Mouse (Mus musculus): Measurements from ENCODE around the gene Sema4d. TPM values are rescaled to one million over a fixed set of nuclear protein-coding genes. Genes with fewer than 3 reads are reported as not detected.

Gene Sema4d
- polyA plus RNA-seq, 1 experiment from 2014 or later = 90.3 TPM

- Histone ChIP-seq H3K4me3 (ENCODE audit: inconsistent target) (no peak overlapping the region), H3K27ac (no peak overlapping the region), H3K36me3 (ENCODE audit: inconsistent target) (no peaks in the 10 kb centered on the region), H3K79me2 (ENCODE audit: inconsistent target) (peaks cover 19% of the 10 kb centered on the region; the same call in 1 of the 2 replicates)
- 98% methylated on average over 6 of the region's 6 CpGs for WGBS (ENCODE audit: missing documents)
These were observed 34.1 kb downstream of the Sema4d start for GRCm38 (mm10) chr13:51759256-51759987.

GRCm38 (mm10) chr13:51758428-51758827 lies 35.1 kb downstream of the Sema4d start:
- H3K36me3 ChIP-seq (ENCODE audit: inconsistent target) = no peaks in the 10 kb centered on the region
- H3K79me2 ChIP-seq (ENCODE audit: inconsistent target) = peaks cover 29% of the 10 kb centered on the region; the same call in 1 of the 2 replicates
- 93% methylated on average over 9 of the region's 9 CpGs for WGBS (ENCODE audit: missing documents)
- H3K4me3 ChIP-seq (ENCODE audit: inconsistent target) = no peak overlapping the region
- H3K27ac ChIP-seq = no peak overlapping the region

- Histone ChIP-seq H3K36me3 (ENCODE audit: inconsistent target) (no peaks in the 10 kb centered on the region), H3K4me3 (ENCODE audit: inconsistent target) (no peak overlapping the region), H3K79me2 (ENCODE audit: inconsistent target) (peaks cover 42% of the 10 kb centered on the region; the same call in 1 of the 2 replicates), H3K27ac (peak overlapping the region; percentile 71)
- WGBS (ENCODE audit: missing documents) = 81% methylated on average over 2 of the region's 2 CpGs
These were observed 36.4 kb downstream of the Sema4d start for GRCm38 (mm10) chr13:51757099-51757498.

- H3K79me2 ChIP-seq (ENCODE audit: inconsistent target) = peaks cover 47% of the 10 kb centered on the region; the same call in 1 of the 2 replicates
- H3K27ac ChIP-seq = peak overlapping the region; percentile 71
- H3K36me3 ChIP-seq (ENCODE audit: inconsistent target) = no peaks in the 10 kb centered on the region
- no peak overlapping the region for H3K4me3 ChIP-seq (ENCODE audit: inconsistent target)
- WGBS (ENCODE audit: missing documents) = 4% methylated on average over 3 of the region's 3 CpGs
These were observed 37.0 kb downstream of the Sema4d start for GRCm38 (mm10) chr13:51756563-51756962.

GRCm38 (mm10) chr13:51756019-51756418 lies 37.5 kb downstream of the Sema4d start:
- peak overlapping the region; percentile 71 for H3K27ac ChIP-seq

GRCm38 (mm10) chr13:51755584-51755983 lies 38.0 kb downstream of the Sema4d start:
- WGBS (ENCODE audit: missing documents) = 98% methylated on average over 7 of the region's 7 CpGs
- H3K4me3 ChIP-seq (ENCODE audit: inconsistent target) = no peak overlapping the region

More at GRCm38 (mm10) chr13:51756019-51756418, 37.5 kb downstream of the Sema4d start:
- no peaks in the 10 kb centered on the region for H3K36me3 ChIP-seq (ENCODE audit: inconsistent target)
- 92% methylated on average over 9 of the region's 9 CpGs for WGBS (ENCODE audit: missing documents)
- no peak overlapping the region for H3K4me3 ChIP-seq (ENCODE audit: inconsistent target)
- peaks cover 53% of the 10 kb centered on the region; the same call in 1 of the 2 replicates for H3K79me2 ChIP-seq (ENCODE audit: inconsistent target)

GRCm38 (mm10) chr13:51754559-51755126 lies 38.9 kb downstream of the Sema4d start:
- peaks cover 66% of the 10 kb centered on the region; the same call in 1 of the 2 replicates for H3K79me2 ChIP-seq (ENCODE audit: inconsistent target)
- no peak overlapping the region for H3K27ac ChIP-seq
- no peaks in the 10 kb centered on the region for H3K36me3 ChIP-seq (ENCODE audit: inconsistent target)
- no peak overlapping the region for H3K4me3 ChIP-seq (ENCODE audit: inconsistent target)
- 88% methylated on average over 13 of the region's 13 CpGs for WGBS (ENCODE audit: missing documents)

More at GRCm38 (mm10) chr13:51755584-51755983, 38.0 kb downstream of the Sema4d start:
- H3K27ac ChIP-seq = peak overlapping the region; percentile 71
- peaks cover 57% of the 10 kb centered on the region; the same call in 1 of the 2 replicates for H3K79me2 ChIP-seq (ENCODE audit: inconsistent target)
- no peaks in the 10 kb centered on the region for H3K36me3 ChIP-seq (ENCODE audit: inconsistent target)

- Histone ChIP-seq H3K36me3 (ENCODE audit: inconsistent target) (no peaks in the 10 kb centered on the region), H3K4me3 (ENCODE audit: inconsistent target) (no peak overlapping the region), H3K79me2 (ENCODE audit: inconsistent target) (peaks cover 74% of the 10 kb centered on the region; the same call in 1 of the 2 replicates), H3K27ac (no peak overlapping the region)
- WGBS (ENCODE audit: missing documents) = 79% methylated on average over 5 of the region's 5 CpGs
These were observed 39.6 kb downstream of the Sema4d start for GRCm38 (mm10) chr13:51753802-51754444.

GRCm38 (mm10) chr13:51753168-51753465 lies 40.4 kb downstream of the Sema4d start:
- H3K36me3 ChIP-seq (ENCODE audit: inconsistent target) = no peaks in the 10 kb centered on the region
- no peak overlapping the region for H3K27ac ChIP-seq
- 95% methylated on average over 6 of the region's 6 CpGs for WGBS (ENCODE audit: missing documents)
- H3K79me2 ChIP-seq (ENCODE audit: inconsistent target) = peaks cover 82% of the 10 kb centered on the region; the same call in 1 of the 2 replicates
- no peak overlapping the region for H3K4me3 ChIP-seq (ENCODE audit: inconsistent target)

GRCm38 (mm10) chr13:51752346-51753167 lies 41.0 kb downstream of the Sema4d start:
- no peaks in the 10 kb centered on the region for H3K36me3 ChIP-seq (ENCODE audit: inconsistent target)
- no peak overlapping the region for H3K27ac ChIP-seq
- no peak overlapping the region for H3K4me3 ChIP-seq (ENCODE audit: inconsistent target)
- peaks cover 87% of the 10 kb centered on the region; the same call in 1 of the 2 replicates for H3K79me2 ChIP-seq (ENCODE audit: inconsistent target)
- 87% methylated on average over 14 of the region's 15 CpGs for WGBS (ENCODE audit: missing documents)

GRCm38 (mm10) chr13:51749578-51750345 lies 43.8 kb downstream of the Sema4d start:
- Histone ChIP-seq H3K79me2 (ENCODE audit: inconsistent target) (peaks cover 89% of the 10 kb centered on the region; the same call in 1 of the 2 replicates), H3K27ac (no peak overlapping the region), H3K36me3 (ENCODE audit: inconsistent target) (no peaks in the 10 kb centered on the region), H3K4me3 (ENCODE audit: inconsistent target) (no peak overlapping the region)
- WGBS (ENCODE audit: missing documents) = 85% methylated on average over 14 of the region's 14 CpGs

- Histone ChIP-seq H3K79me2 (ENCODE audit: inconsistent target) (peaks cover 79% of the 10 kb centered on the region; the same call in 1 of the 2 replicates), H3K27ac (no peak overlapping the region), H3K4me3 (ENCODE audit: inconsistent target) (no peak overlapping the region), H3K36me3 (ENCODE audit: inconsistent target) (no peaks in the 10 kb centered on the region)
- WGBS (ENCODE audit: missing documents) = 57% methylated on average over 11 of the region's 12 CpGs
These were observed 45.5 kb downstream of the Sema4d start for GRCm38 (mm10) chr13:51748009-51748552.

GRCm38 (mm10) chr13:51747069-51747468 lies 46.5 kb downstream of the Sema4d start:
- no peak overlapping the region for H3K4me3 ChIP-seq (ENCODE audit: inconsistent target)
- no peak overlapping the region for H3K27ac ChIP-seq
- no peaks in the 10 kb centered on the region for H3K36me3 ChIP-seq (ENCODE audit: inconsistent target)
- H3K79me2 ChIP-seq (ENCODE audit: inconsistent target) = peaks cover 69% of the 10 kb centered on the region; the same call in 1 of the 2 replicates
- WGBS (ENCODE audit: missing documents) = 91% methylated on average over 7 of the region's 7 CpGs

Data from macrophage (primary cell).